Mouse (Mus musculus) MEL (cell line): Measurements from ENCODE around the gene Pafah1b1. TPM values are rescaled to one million over a fixed set of nuclear protein-coding genes. Genes with fewer than 3 reads are reported as not detected.

Experiments
- DNase-seq: peaks from one replicate; pipeline ENCODE4 v3.0.0; 2011; ENCODE audit warnings: low read depth, low spot score
- H3K27ac ChIP-seq: 2 replicates; pipeline ENCODE4 v1.5.1; 2012; ENCODE audit warnings: low read depth, mild to moderate bottlenecking, control low read depth, low read length, moderate library complexity; ENCODE audit not compliant: control insufficient read depth
- H3K27me3 ChIP-seq, 2 experiments: fragments of 150-350 bp in 1 of 2; sonication (generic) in 1 of 2; 2 replicates each; pipeline ENCODE4 v1.6.1; 2012; ENCODE audit warnings: low read length in 2 of 2, mild to moderate bottlenecking in 2 of 2, improper control_type of control experiment in 1 of 2, moderate library complexity in 1 of 2; ENCODE audit not compliant: insufficient read depth in 2 of 2, control insufficient read depth in 1 of 2
- H3K36me3 ChIP-seq, 2 experiments: 2 replicates each; pipeline ENCODE4 v1.6.1; 2012 to 2014; ENCODE audit warnings: low read length in 2 of 2, improper control_type of control experiment in 1 of 2, inconsistent platforms in 1 of 2, mild to moderate bottlenecking in 1 of 2; ENCODE audit not compliant: insufficient read depth in 2 of 2, control insufficient read depth in 1 of 2
- H3K4me1 ChIP-seq, 2 experiments: fragments of 150-350 bp in 1 of 2; sonication (generic) in 1 of 2; 2 replicates each; pipeline ENCODE4 v1.6.1; 2012; ENCODE audit warnings: low read length in 2 of 2, improper control_type of control experiment in 1 of 2, mild to moderate bottlenecking in 1 of 2; ENCODE audit not compliant: insufficient read depth in 2 of 2, control insufficient read depth in 1 of 2
- H3K4me3 ChIP-seq, 2 experiments: fragments of 150-350 bp in 1 of 2; sonication (generic) in 1 of 2; 2 replicates each; pipeline ENCODE4 v1.5.1; 2012; ENCODE audit warnings: low read depth in 2 of 2, low read length in 2 of 2, mild to moderate bottlenecking in 2 of 2, moderate library complexity in 2 of 2, control low read depth in 1 of 2, improper control_type of control experiment in 1 of 2; ENCODE audit not compliant: control insufficient read depth in 1 of 2, insufficient read depth in 1 of 2
- H3K79me2 ChIP-seq: 2 replicates; pipeline ENCODE4 v1.6.1; 2012; ENCODE audit warnings: mild to moderate bottlenecking, low read length, moderate library complexity; ENCODE audit not compliant: control insufficient read depth, poor library complexity, insufficient read depth
- H3K9ac ChIP-seq: 2 replicates; pipeline ENCODE4 v1.6.1; 2012; ENCODE audit warnings: low read depth, mild to moderate bottlenecking, control low read depth, low read length, moderate library complexity; ENCODE audit not compliant: control insufficient read depth, poor library complexity, severe bottlenecking
- H3K9me3 ChIP-seq: fragments of 150-350 bp; sonication (generic); replicated peaks from 2 replicates; pipeline ENCODE4 v1.6.1; 2012; ENCODE audit warnings: mild to moderate bottlenecking, low read length, improper control_type of control experiment, moderate library complexity; ENCODE audit not compliant: insufficient read depth
- EP300 ChIP-seq, 2 experiments: IDR thresholded peaks; 2 replicates each; pipeline ENCODE4 v1.6.1; 2011; ENCODE audit warnings: improper control_type of control experiment in 2 of 2, low read length in 2 of 2, low read depth in 1 of 2, mild to moderate bottlenecking in 1 of 2
- MAZ ChIP-seq: IDR thresholded peaks from 2 replicates; pipeline ENCODE4 v1.6.1; 2012; ENCODE audit warnings: low read depth, mild to moderate bottlenecking, inconsistent platforms, low read length, improper control_type of control experiment
- polyA plus RNA-seq, 2 experiments: library from polyadenylated mRNA; stranded (reverse) in 1 of 2; unstranded in 1 of 2; fragments of >175 nt in 1 of 2; fragments of >200 nt in 1 of 2; gene quantifications; 2 replicates each; pipeline versions ENCODE4 v1.2.1 to v1.2.4; 2012; ENCODE audit warnings: low replicate concordance in 2 of 2, low read depth in 1 of 2; ENCODE audit not compliant: insufficient read length in 2 of 2, insufficient read depth in 1 of 2, missing spikeins in 1 of 2
- total RNA-seq: library from RNA; depleted of rRNA; stranded (reverse); fragments of 300-350 nt; gene quantifications from 2 replicates; pipeline ENCODE4 v1.2.3, GENCODE M21; 2012; rRNA removed

Gene Pafah1b1
- total and polyA plus RNA-seq, 3 experiments: 54.5 to 67.4 TPM; not detected in 1

DNA sequence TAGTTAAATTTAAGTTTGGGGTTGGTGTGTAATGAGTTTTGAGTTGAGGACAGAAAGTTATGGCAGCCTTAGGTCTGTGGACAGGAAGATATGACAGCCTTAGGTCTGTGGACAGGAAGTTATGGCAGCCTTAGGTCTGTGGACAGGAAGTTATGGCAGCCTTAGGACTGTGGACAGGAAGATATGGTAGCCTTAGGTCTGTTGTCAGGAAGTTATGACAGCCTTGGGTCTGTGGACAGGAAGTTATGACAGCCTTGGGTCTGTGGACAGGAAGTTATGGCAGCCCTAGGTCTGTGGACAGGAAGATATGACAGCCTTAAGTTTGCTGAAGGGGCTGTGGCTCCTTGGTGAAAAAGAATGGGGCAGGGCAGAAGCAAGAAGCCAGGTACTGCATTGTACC is 99.1 kb downstream of the Pafah1b1 start:
- Histone ChIP-seq H3K4me3 (no peak overlapping the region), H3K79me2 (no peaks in the 10 kb centered on the region), H3K27ac (no peak overlapping the region), H3K36me3 (peaks cover 0 to 15% of the 10 kb centered on the region in 2 experiments; a peak in 2 of 4 replicates), H3K4me1 (peaks cover 2 to 34% of the 10 kb centered on the region in 2 experiments; a peak in 3 of 4 replicates), H3K9me3 (no peaks in the 10 kb centered on the region), H3K9ac (no peak overlapping the region), H3K27me3 (no peaks in the 10 kb centered on the region)
- DNase-seq: no peak
- TF ChIP-seq EP300 (IDR thresholded peaks at IDR 0.05; ENCODE audit: low read depth in 1 of 2, low read length in 2 of 2) (0 out of 4 replicates have a peak, but pooled peaks of 1 of the 2 experiments have one; percentile 12), MAZ (no peak)

Other genes with a start within 250 kb of the Pafah1b1 start
- 10.1 and 13.2 TPM in 2 replicates for gene Rap1gap2, start 113.8 kb downstream of the Pafah1b1 start, total RNA-seq
- gene Rap1gap2, start 113.8 kb downstream of the Pafah1b1 start, polyA plus RNA-seq: 1 to 10 TPM in 1 of 2 experiments, not detected in 1; 5.8 TPM
- gene Ccdc92b, start 105.1 kb downstream of the Pafah1b1 start, total RNA-seq: 0.12 and 0.13 TPM in 2 replicates
- gene Ccdc92b, start 105.1 kb downstream of the Pafah1b1 start, polyA plus RNA-seq: 1 to 10 TPM in 1 of 2 experiments, not detected in 1; 1.3 TPM
- 107 and 115 TPM in 2 replicates for gene Cluh, start 75.2 kb downstream of the Pafah1b1 start, total RNA-seq
- gene Cluh, start 75.2 kb downstream of the Pafah1b1 start, polyA plus RNA-seq: 100 to 1,000 TPM in 1 of 2 experiments, 10 to 100 TPM in 1; 53.8 to 135 TPM
- 110 and 116 TPM in 2 replicates for gene Mettl16, start 46.2 kb upstream of the Pafah1b1 start, total RNA-seq
- gene Mettl16, start 46.2 kb upstream of the Pafah1b1 start, polyA plus RNA-seq: 10 to 100 TPM in 1 of 2 experiments, not detected in 1; 76.3 TPM
- gene Mnt, start 106.2 kb upstream of the Pafah1b1 start, total RNA-seq: 5.8 and 7.7 TPM in 2 replicates
- gene Mnt, start 106.2 kb upstream of the Pafah1b1 start, polyA plus RNA-seq: 10 to 100 TPM in 1 of 2 experiments, not detected in 1; 37.3 TPM
- gene Sgsm2, start 172.4 kb upstream of the Pafah1b1 start, total RNA-seq: 7.2 and 8.0 TPM in 2 replicates
- 10 to 100 TPM in 1 of 2 experiments, not detected in 1; 15.1 TPM for gene Sgsm2, start 172.4 kb upstream of the Pafah1b1 start, polyA plus RNA-seq
- gene Tsr1, start 173.4 kb upstream of the Pafah1b1 start, total RNA-seq: 165 and 178 TPM in 2 replicates
- gene Tsr1, start 173.4 kb upstream of the Pafah1b1 start, polyA plus RNA-seq: 100 to 1,000 TPM; 123 to 129 TPM
- 11.6 and 13.6 TPM in 2 replicates for gene Smg6, start 201.2 kb upstream of the Pafah1b1 start, total RNA-seq
- gene Smg6, start 201.2 kb upstream of the Pafah1b1 start, polyA plus RNA-seq: 10 to 100 TPM in 1 of 2 experiments, not detected in 1; 19.0 TPM
- gene Srr, start 201.3 kb upstream of the Pafah1b1 start, total RNA-seq: 4.1 and 5.2 TPM in 2 replicates
- gene Srr, start 201.3 kb upstream of the Pafah1b1 start, polyA plus RNA-seq: 1 to 10 TPM in 1 of 2 experiments, not detected in 1; 6.8 TPM